Mouse (Mus musculus) kidney, adult 2 months (tissue): ENCODE results near the gene Thumpd1. TPM values are rescaled to one million over a fixed set of nuclear protein-coding genes. Genes with fewer than 3 reads are reported as not detected.

Source experiments
- DNase-seq: peaks from one replicate; pipeline ENCODE4 v3.0.0; 2021
- H3K27ac ChIP-seq: fragments of 200-500 bp; 2 replicates; pipeline ENCODE4 v1.5.1; 2012; ENCODE audit warnings: low read depth, low read length, control low read depth, inconsistent platforms; ENCODE audit not compliant: insufficient read depth
- H3K27me3 ChIP-seq: fragments of 200-500 bp; replicated peaks from 2 replicates; pipeline ENCODE4 v1.6.1; 2012; ENCODE audit warnings: mild to moderate bottlenecking, moderate library complexity, low read length, inconsistent platforms; ENCODE audit not compliant: control insufficient read depth, insufficient read depth
- H3K36me3 ChIP-seq: fragments of 200-500 bp; 2 replicates; pipeline ENCODE4 v1.6.1; 2012; ENCODE audit warnings: mild to moderate bottlenecking, moderate library complexity, low read length, inconsistent platforms; ENCODE audit not compliant: control insufficient read depth, insufficient read depth
- H3K4me1 ChIP-seq: fragments of 200-500 bp; 2 replicates; pipeline ENCODE4 v1.6.1; 2011; ENCODE audit warnings: low read length; ENCODE audit not compliant: control insufficient read depth, insufficient read depth
- H3K4me3 ChIP-seq: fragments of 200-500 bp; 2 replicates; pipeline ENCODE4 v1.5.1; 2011; ENCODE audit warnings: mild to moderate bottlenecking, low read depth, low read length, control low read depth; ENCODE audit not compliant: insufficient read depth
- CTCF ChIP-seq: fragments of 200-500 bp; conservative IDR thresholded peaks from 2 replicates; pipeline ENCODE4 v1.5.1; 2011; ENCODE audit warnings: low read depth, mild to moderate bottlenecking, control low read depth, low read length, moderate library complexity, mixed read lengths; ENCODE audit not compliant: insufficient read depth, insufficient read length
- POLR2A ChIP-seq: fragments of 200-500 bp; IDR thresholded peaks from one replicate; pipeline ENCODE4 v1.6.1; 2011; ENCODE audit warnings: low read depth, low read length, control low read depth
- WGBS: fragments of 180-500 bp; shearing (Covaris S2); methylation state at CpG from one replicate; pipeline ENCODE4 v1.1.7; 2018; 5-methylcytosine and 5-hydroxymethylcytosine counted together
- polyA plus RNA-seq: library from polyadenylated mRNA; depleted of rRNA; stranded (reverse); fragments of >200 nt; gene quantifications from 2 replicates; pipeline ENCODE4 v1.2.3, GENCODE M21; 2012; rRNA removed

Gene Thumpd1
- polyA plus RNA-seq, 1 experiment, result 11.2 TPM

DNA sequence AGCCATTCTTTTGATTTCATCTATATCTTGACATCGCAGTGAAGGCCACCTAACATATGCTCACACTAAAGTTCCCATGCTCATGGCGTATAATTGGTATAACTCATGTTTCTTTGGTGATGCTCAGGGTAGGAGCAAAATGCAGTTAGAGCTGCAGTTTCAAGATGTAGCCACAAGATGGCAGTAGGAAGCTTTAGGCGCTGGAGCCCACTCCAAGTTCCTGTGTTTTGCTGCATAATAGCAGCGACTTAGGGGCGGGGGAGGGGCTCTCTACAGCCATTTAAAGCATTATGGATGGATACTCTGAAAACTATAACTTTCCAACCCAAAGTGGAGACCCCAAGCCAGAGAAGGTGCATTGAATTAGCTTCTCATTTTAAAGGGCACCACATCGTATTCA lies 47.1 kb downstream of the Thumpd1 start:
- Histone ChIP-seq H3K36me3 (no peaks in the 10 kb centered on the region), H3K27me3 (no peaks in the 10 kb centered on the region), H3K27ac (no peak overlapping the region), H3K4me3 (no peak overlapping the region), H3K4me1 (no peaks in the 10 kb centered on the region)
- 18% methylated on average over 6 of the region's 6 CpGs for WGBS
- DNase-seq, result peak; percentile 57
- TF ChIP-seq CTCF, result peak; percentile 77
- no peak for TF ChIP-seq POLR2A

GRCm38 (mm10) chr7:119670925-119671324 lies 49.7 kb downstream of the Thumpd1 start:
- Histone ChIP-seq H3K4me1 (peaks cover 5% of the 10 kb centered on the region; the same call in 1 of the 2 replicates), H3K4me3 (no peak overlapping the region), H3K27ac (no peak overlapping the region), H3K36me3 (no peaks in the 10 kb centered on the region), H3K27me3 (no peaks in the 10 kb centered on the region)
- peak; percentile 56 for DNase-seq
- WGBS, result 38% methylated on average over 6 of the region's 6 CpGs
- TF ChIP-seq POLR2A (no peak), CTCF (peak; percentile 55)

GRCm38 (mm10) chr7:119670395-119670794 lies 50.2 kb downstream of the Thumpd1 start:
- Histone ChIP-seq H3K27ac (no peak overlapping the region), H3K4me3 (no peak overlapping the region), H3K4me1 (peaks cover 5% of the 10 kb centered on the region; the same call in 1 of the 2 replicates), H3K27me3 (no peaks in the 10 kb centered on the region), H3K36me3 (no peaks in the 10 kb centered on the region)
- TF ChIP-seq CTCF, result no peak
- no peak for TF ChIP-seq POLR2A
- peak; percentile 52 for DNase-seq
- WGBS, result 48% methylated on average over 5 of the region's 5 CpGs

- no peaks in the 10 kb centered on the region for H3K36me3 ChIP-seq
- H3K4me3 ChIP-seq, result no peak overlapping the region
- DNase-seq, result peak; percentile 91
- 60% methylated on average over 3 of the region's 3 CpGs for WGBS
- H3K27ac ChIP-seq, result peak overlapping the region; percentile 90
- H3K27me3 ChIP-seq, result no peaks in the 10 kb centered on the region
- peaks cover 5% of the 10 kb centered on the region; the same call in 1 of the 2 replicates for H3K4me1 ChIP-seq
- TF ChIP-seq POLR2A (no peak), CTCF (no peak)
Observed at GRCm38 (mm10) chr7:119667893-119668292, 52.7 kb downstream of the Thumpd1 start.

Other genes with a start within 250 kb of the Thumpd1 start
- 2,888 and 4,030 TPM in 2 replicates for gene Umod, start 241.5 kb downstream of the Thumpd1 start, polyA plus RNA-seq
- gene Acsm5, start 201.3 kb downstream of the Thumpd1 start, polyA plus RNA-seq, result 78.2 and 91.7 TPM in 2 replicates
- gene Pdilt, start 197.3 kb downstream of the Thumpd1 start, polyA plus RNA-seq, result 1.4 and 2.2 TPM in 2 replicates
- gene Acsm2, start 166.5 kb downstream of the Thumpd1 start, polyA plus RNA-seq, result 980 and 1,120 TPM in 2 replicates
- gene Acsm1, start 113.8 kb downstream of the Thumpd1 start, polyA plus RNA-seq, result 209 and 221 TPM in 2 replicates
- not detected in 2 replicates for gene Acsm4, start 30.8 kb downstream of the Thumpd1 start, polyA plus RNA-seq
- gene Acsm3, start 40.1 kb upstream of the Thumpd1 start, polyA plus RNA-seq, result 12.0 and 13.7 TPM in 2 replicates
- gene Rexo5, start 73.2 kb upstream of the Thumpd1 start, polyA plus RNA-seq, result 2.1 and 2.2 TPM in 2 replicates
- 0.90 and 1.1 TPM in 2 replicates for gene Eri2, start 73.3 kb upstream of the Thumpd1 start, polyA plus RNA-seq
- 4.7 and 6.7 TPM in 2 replicates for gene Lyrm1, start 175.1 kb upstream of the Thumpd1 start, polyA plus RNA-seq
- gene Dcun1d3, start 175.5 kb upstream of the Thumpd1 start, polyA plus RNA-seq, result 7.6 and 8.6 TPM in 2 replicates